Mouse (Mus musculus) megakaryocyte, embryonic 14.5 days (primary cell): ENCODE results near the gene Scnn1b.

Experiments
- FLI1 ChIP-seq: IDR thresholded peaks from 2 replicates; pipeline ENCODE4 v1.6.1; 2012; ENCODE audit warnings: low read length, inconsistent platforms, mixed read lengths
- GATA1 ChIP-seq: IDR thresholded peaks from 3 replicates; pipeline ENCODE4 v1.6.1; 2012; ENCODE audit warnings: mixed read lengths, low read length, inconsistent platforms, borderline replicate concordance

DNA sequence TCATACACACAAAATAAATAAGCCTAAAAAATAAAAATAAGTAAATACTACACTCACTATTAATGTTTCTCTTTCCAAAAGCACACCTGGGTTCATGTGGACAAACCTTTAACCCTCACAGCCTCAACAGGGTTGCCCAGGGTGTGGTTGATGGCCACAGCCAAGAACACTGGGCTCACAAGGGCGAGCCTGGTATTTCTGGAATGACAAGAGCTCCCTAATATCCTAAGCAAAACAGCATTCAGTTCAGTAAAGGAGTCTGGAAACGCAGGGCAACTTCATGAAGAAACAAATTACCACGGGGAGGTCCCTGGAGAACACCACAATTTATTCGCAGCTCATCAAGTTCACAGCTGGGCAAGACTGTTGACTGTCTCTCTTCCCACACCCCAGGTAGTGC is 82.7 kb downstream of the Scnn1b start:
- no peak for TF ChIP-seq GATA1
- TF ChIP-seq FLI1, result no peak
